ENCODE assay signal across 8 mouse cellular contexts in the genomic region with DNA sequence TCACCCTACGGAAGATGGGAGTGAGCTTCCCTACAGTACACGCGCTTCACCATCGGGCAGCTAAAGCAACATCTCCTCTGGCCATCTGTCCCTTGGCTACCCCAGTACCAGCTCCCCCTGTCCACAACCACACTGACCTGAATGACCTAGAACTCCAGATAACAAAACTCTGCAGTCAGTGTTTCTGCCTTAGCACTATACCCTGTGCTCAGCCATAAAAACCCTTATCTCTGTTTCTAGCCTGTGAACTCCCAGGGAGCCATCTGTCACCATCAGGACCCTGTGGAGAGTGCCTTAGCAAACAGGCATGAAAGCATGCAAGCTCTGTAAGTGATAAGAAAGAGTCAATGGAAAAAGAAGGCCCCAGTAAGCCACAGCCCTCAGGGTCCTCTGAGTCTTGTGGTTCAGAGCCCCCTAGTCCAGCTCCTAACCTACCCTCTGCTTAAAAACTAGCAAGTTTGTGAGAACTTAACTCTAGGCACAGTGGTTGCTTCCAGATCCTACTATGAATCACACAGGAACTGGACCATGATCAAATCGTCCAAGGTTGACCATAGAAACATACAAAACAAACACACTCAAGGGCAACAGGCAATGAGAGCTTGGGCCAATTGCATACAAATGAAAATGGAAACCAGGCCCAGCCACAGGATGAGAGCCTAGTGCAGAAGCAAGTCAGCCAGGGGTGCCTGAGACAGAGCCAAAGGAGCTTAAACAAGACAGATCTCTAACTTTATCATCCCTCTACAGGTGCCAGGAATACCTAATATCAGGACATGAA. TPM values are rescaled to one million over a fixed set of nuclear protein-coding genes. Genes with fewer than 3 reads are reported as not detected.
DNase-seq lines count a peak whose midpoint lies in the region; ATAC-seq lines count a peak whose summit lies in the region.
"Had no signal": no experiment of that assay in that cellular context is flagged by ENCODE, and none has a peak within 500 bp of the region (broad histone marks: within the 10 kb centered on the region; RNA-seq: fewer than 3 reads in every experiment).

No protein-coding gene starts in this region.

- intact Hi-C loops in heart, postnatal 36 days (cut with DNase I): no loop called here

- no peak overlapping the region for H3K9ac ChIP-seq in liver, embryonic 13.5 days

- 0 out of 2 replicates have a peak, but pooled peaks cover 4% of the 10 kb centered on the region for H3K27me3 ChIP-seq in liver, embryonic 13.5 days

- no peak overlapping the region for H3K4me2 ChIP-seq in liver, embryonic 13.5 days

- no peaks in the 10 kb centered on the region for H3K9me3 ChIP-seq in liver, embryonic 13.5 days (replicated peaks)

- peak; percentile 50 for DNase-seq in Muller cell, postnatal 12 days (ENCODE audit: inconsistent ontology term)
- DNase-seq in heart, postnatal 36 days: peak; percentile 51 to 56
- DNase-seq in liver, embryonic 13.5 days: peak; percentile 50
- no peak for DNase-seq in ovary, postnatal 10 days (ENCODE audit: low spot score)
- no peak for DNase-seq in thymus, postnatal 25 days

- 24% methylated on average over 5 of the region's 5 CpGs for WGBS in liver, embryonic 13.5 days (ENCODE audit: insufficient replicate concordance)

- peaks cover 41% of the 10 kb centered on the region for H3K4me1 ChIP-seq in brown adipose tissue, adult 24 weeks (ENCODE audit: control insufficient read depth, insufficient read depth, insufficient read length, low read length)
- H3K4me1 ChIP-seq in liver, embryonic 13.5 days (replicated peaks): peaks cover 38% of the 10 kb centered on the region

- peaks cover 34% of the 10 kb centered on the region for H3K36me3 ChIP-seq in liver, embryonic 13.5 days

- H3K4me3 ChIP-seq in brown adipose tissue, adult 24 weeks (ENCODE audit: insufficient read depth, low read depth, low read length): no peak overlapping the region
- no peak overlapping the region for H3K4me3 ChIP-seq in liver, embryonic 13.5 days (replicated peaks)

- ATAC-seq in liver, embryonic 13.5 days (ENCODE audit: low read depth): peak; percentile 93
- ATAC-seq in monocyte, adult 5-6 weeks (replicated peaks; ENCODE audit: insufficient number of reproducible peaks, low FRiP score, low TSS enrichment, poor library complexity, severe bottlenecking): no peak

- H3K27ac ChIP-seq in brown adipose tissue, adult 24 weeks (replicated peaks; ENCODE audit: low read depth, low read length): peak overlapping the region; percentile 39
- peak overlapping the region; percentile 70 for H3K27ac ChIP-seq in liver, embryonic 13.5 days

RNA-seq across cellular contexts. Expression of gene Igf2r, which starts 45.3 kb away (rescaled TPM):
- polyA plus RNA-seq in brown adipose tissue, adult 24 weeks (2012; ENCODE audit: insufficient read depth, insufficient read length, missing spikeins): 15.7 and 16.3 TPM in 2 replicates
- 100 to 1,000 TPM; 109 to 113 TPM for total RNA-seq in heart, postnatal 36 days (2021)
- 13.8 and 17.4 TPM in 2 replicates for polyA plus RNA-seq in liver, embryonic 13.5 days (2015; fragmentation: Nextera tagmentation; extraction: Ambion mirVana)
- total RNA-seq in monocyte, adult 5-6 weeks (2017): 19.7 to 53.8 TPM (median 24.1 TPM) in 3 replicates

RNA-seq across cellular contexts. Expression of gene Slc22a1, which starts 48.5 kb away (rescaled TPM):
- not detected in 2 replicates for polyA plus RNA-seq in brown adipose tissue, adult 24 weeks (2012; ENCODE audit: insufficient read depth, insufficient read length, missing spikeins)
- total RNA-seq in heart, postnatal 36 days (2021): 10 to 100 TPM in 1 of 2 experiments, 1 to 10 TPM in 1; 7.1 to 10.6 TPM
- not detected in 2 replicates for polyA plus RNA-seq in liver, embryonic 13.5 days (2015; fragmentation: Nextera tagmentation; extraction: Ambion mirVana)
- total RNA-seq in monocyte, adult 5-6 weeks (2017): not detected in 3 replicates
- polyA plus RNA-seq: neural tube, embryonic 11.5 days had no signal

Comparison
In these comparisons a context has a peak if more than half of its experiments do, and no peak if none do; other contexts are left out.
1. DNase-seq: peak in Muller cell, postnatal 12 days (single experiment), heart, postnatal 36 days (2 of 2) and liver, embryonic 13.5 days (single experiment); none in ovary, postnatal 10 days (single experiment) and thymus, postnatal 25 days (single experiment).